Mouse (Mus musculus) heart, adult 2 months (tissue): ENCODE results near the gene Camsap2.

ENCODE experiments used
- CTCF ChIP-seq: fragments of 200-600 bp; IDR thresholded peaks from 2 replicates; pipeline ENCODE4 v1.8.1; 2022; ENCODE audit warnings: antibody characterized with exemption, mild to moderate bottlenecking, moderate library complexity
- POLR2A ChIP-seq: fragments of 200-500 bp; IDR thresholded peaks from 2 replicates; pipeline ENCODE4 v1.6.1; 2011; ENCODE audit warnings: mild to moderate bottlenecking, low read depth, low read length, control low read depth; ENCODE audit not compliant: insufficient read depth

DNA sequence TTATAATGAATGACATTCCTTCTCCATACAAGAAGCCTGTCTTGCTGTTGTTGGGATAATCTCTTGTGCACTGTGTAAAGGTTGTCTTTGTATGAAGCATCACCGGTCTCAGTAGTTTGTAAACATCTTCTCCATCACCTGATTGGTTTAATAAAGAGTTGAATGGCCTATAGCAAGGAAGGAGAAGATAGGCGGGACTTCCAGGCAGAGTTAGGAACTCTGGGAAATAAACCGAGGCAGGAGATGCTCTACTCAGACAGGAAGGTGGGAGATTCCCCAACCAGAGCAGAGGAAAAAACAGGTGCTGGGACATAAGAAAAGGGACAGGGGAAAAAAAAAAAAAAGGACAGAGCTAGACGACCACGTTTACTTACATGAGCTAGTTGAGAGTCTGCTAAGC, 49.2 kb upstream of the Camsap2 start:
- TF ChIP-seq CTCF (no peak), POLR2A (no peak)
